Mouse (Mus musculus): ENCODE results near the gene Rnaseh2a. TPM values are rescaled to one million over a fixed set of nuclear protein-coding genes. Genes with fewer than 3 reads are reported as not detected.

Gene Rnaseh2a
- polyA plus RNA-seq, 1 experiment from 2014 or later, result 124 TPM

DNA sequence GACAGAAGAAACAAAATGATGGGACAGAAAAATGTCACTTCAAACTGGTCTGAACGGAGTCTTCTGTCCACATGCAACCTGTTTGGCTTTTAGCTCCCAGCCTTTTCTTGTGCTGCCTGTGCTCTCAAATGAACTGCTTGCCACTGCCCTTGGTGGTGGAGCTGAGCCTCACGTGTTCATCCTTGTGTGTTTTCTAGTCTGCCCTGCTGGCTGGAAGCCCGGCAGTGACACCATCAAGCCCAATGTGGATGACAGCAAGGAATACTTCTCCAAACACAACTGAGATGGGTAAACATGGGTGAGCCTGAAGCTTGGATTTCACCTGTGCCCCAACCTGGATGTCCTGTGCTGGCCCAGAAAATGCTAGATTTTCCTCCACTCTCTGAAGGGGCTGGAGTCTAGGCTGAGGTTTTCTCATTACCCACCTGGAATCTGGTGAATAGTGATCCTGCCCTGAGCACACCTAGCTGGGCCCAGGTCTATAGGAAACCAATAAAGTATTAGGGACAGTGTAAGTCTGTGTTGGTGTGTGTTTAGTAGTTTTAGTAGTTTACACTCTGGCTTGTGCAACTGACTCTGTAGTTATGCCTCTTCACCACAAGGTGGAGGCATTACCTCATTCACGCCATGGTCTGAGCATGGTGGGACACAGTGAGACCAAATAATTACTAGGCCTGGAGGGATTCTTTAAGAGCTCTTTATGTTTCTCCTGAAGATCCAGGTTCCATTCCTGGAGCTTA is 4.4 kb upstream of the Rnaseh2a start:
- Histone ChIP-seq H3K4me2 (no peak overlapping the region), H3K36me3 (replicated peaks) (peaks cover 46% of the 10 kb centered on the region), H3K27ac (peak overlapping the region; percentile 8; the same call in 1 of the 2 replicates), H3K9ac (no peak overlapping the region; the same call in 1 of the 2 replicates), H3K4me1 (peaks cover 58% of the 10 kb centered on the region), H3K4me3 (replicated peaks) (peak overlapping the region; percentile 7; the same call in 1 of the 2 replicates), H3K27me3 (peaks cover 24% of the 10 kb centered on the region), H3K9me3 (no peaks in the 10 kb centered on the region)
- 0 out of 2 replicates have a peak, but pooled peaks have one; percentile 15 for ATAC-seq (ENCODE audit: low FRiP score)
- WGBS, result 63% methylated on average over 4 of the region's 4 CpGs

- no peak for ATAC-seq (ENCODE audit: low FRiP score)
- H3K36me3 ChIP-seq (replicated peaks), result peaks cover 46% of the 10 kb centered on the region
- 73% methylated on average over 1 of the region's 1 CpGs for WGBS
- no peaks in the 10 kb centered on the region for H3K9me3 ChIP-seq
- H3K27me3 ChIP-seq, result peaks cover 15% of the 10 kb centered on the region
- no peak overlapping the region for H3K9ac ChIP-seq
- no peak overlapping the region for H3K4me3 ChIP-seq (replicated peaks)
- 0 out of 2 replicates have a peak overlapping the region, but pooled peaks have one; percentile 8 for H3K27ac ChIP-seq
- H3K4me2 ChIP-seq, result no peak overlapping the region
- H3K4me1 ChIP-seq, result peaks cover 56% of the 10 kb centered on the region
Observed at GRCm38 (mm10) chr8:84973079-84973478, 3.5 kb upstream of the Rnaseh2a start.

DNA sequence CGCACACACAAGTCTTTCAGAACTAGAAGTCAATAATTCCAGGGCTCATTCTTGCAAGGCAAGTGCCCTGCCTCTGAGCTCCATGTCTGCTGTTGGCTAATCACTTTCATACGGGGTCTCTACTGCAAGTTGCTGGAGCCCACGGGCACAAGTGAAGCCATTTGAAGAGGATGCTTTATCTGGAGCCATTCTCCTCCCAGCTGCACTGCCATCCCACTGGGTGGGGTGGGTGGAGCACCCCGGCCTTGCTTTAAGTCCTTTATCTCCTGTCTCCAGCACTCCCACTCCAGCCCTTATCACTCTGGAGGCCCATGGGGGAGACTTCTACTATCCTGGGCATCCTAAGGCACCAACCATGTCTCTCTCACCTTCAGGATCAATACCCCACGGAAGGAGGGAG is 1.3 kb upstream of the Rnaseh2a start:
- peak overlapping the region; percentile 90 for H3K9ac ChIP-seq
- no peaks in the 10 kb centered on the region for H3K27me3 ChIP-seq
- no peak for ATAC-seq (ENCODE audit: low FRiP score)
- 74% methylated on average over 5 of the region's 5 CpGs for WGBS
- peak overlapping the region; percentile 63 for H3K4me3 ChIP-seq (replicated peaks)
- peaks cover 46% of the 10 kb centered on the region for H3K36me3 ChIP-seq (replicated peaks)
- no peaks in the 10 kb centered on the region for H3K9me3 ChIP-seq
- peak overlapping the region; percentile 76; the same call in 1 of the 2 replicates for H3K27ac ChIP-seq
- peak overlapping the region; percentile 94 for H3K4me2 ChIP-seq
- peaks cover 38% of the 10 kb centered on the region for H3K4me1 ChIP-seq

DNA sequence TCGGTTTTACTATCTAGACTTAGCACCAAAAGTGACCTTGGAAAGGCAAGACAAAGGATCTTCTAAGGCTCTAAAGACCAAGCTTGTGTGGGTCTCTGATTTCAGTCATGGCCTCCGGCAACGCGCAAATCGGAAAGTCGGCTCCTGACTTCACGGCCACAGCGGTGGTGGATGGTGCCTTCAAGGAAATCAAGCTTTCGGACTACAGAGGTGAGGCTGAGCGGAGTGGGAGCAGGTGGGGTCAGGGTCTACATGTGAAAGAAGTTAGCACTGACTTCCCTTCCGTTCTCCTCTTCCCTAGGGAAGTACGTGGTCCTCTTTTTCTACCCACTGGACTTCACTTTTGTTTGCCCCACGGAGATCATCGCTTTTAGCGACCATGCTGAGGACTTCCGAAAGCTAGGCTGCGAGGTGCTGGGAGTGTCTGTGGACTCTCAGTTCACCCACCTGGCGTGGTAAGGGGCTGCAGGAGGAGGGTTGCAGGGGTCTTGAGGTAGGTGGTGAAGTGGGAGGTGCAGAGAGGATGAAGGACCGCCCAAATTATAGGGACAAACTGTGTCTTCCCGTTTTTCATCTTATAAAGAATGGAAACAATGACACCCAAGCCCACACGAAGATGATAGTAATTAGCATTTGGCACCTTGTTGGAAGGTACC is 696 bp upstream of the Rnaseh2a start:
- ATAC-seq (ENCODE audit: low FRiP score), result no peak
- H3K36me3 ChIP-seq (replicated peaks), result peaks cover 46% of the 10 kb centered on the region
- no peaks in the 10 kb centered on the region for H3K9me3 ChIP-seq
- H3K27ac ChIP-seq, result peak overlapping the region; percentile 76
- peaks cover 35% of the 10 kb centered on the region for H3K4me1 ChIP-seq
- peak overlapping the region; percentile 94 for H3K4me2 ChIP-seq
- H3K27me3 ChIP-seq, result no peaks in the 10 kb centered on the region
- WGBS, result 10% methylated on average over 21 of the region's 21 CpGs
- H3K9ac ChIP-seq, result peak overlapping the region; percentile 90
- peak overlapping the region; percentile 63 for H3K4me3 ChIP-seq (replicated peaks)

DNA sequence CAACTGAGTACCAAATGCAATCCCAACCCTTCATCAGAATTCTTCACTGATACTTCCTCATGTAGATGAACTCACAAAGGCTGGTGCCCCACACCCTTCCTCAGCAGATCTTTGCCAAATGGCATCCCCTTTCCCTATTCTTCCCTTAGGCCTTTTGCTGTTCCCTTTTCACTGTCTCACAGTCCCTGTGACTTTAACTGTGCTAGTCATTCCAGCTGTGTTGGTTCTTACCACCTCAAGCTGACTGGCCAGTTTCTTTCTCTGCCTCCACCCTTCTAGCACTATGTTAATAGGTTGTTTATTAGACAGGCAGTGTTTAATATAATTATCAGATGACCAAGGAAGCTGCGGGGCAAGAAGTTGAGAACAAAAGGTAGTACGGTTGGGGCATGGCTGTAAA is 917 bp downstream of the Rnaseh2a start:
- peak overlapping the region; percentile 63 for H3K4me3 ChIP-seq (replicated peaks)
- H3K9ac ChIP-seq, result peak overlapping the region; percentile 90
- peak overlapping the region; percentile 76 for H3K27ac ChIP-seq
- H3K4me2 ChIP-seq, result peak overlapping the region; percentile 94
- peaks cover 37% of the 10 kb centered on the region for H3K4me1 ChIP-seq
- peaks cover 35% of the 10 kb centered on the region for H3K36me3 ChIP-seq (replicated peaks)
- no peaks in the 10 kb centered on the region for H3K27me3 ChIP-seq
- no peaks in the 10 kb centered on the region for H3K9me3 ChIP-seq
- no peak for ATAC-seq (ENCODE audit: low FRiP score)
- 13% methylated on average over 2 of the region's 2 CpGs for WGBS

GRCm38 (mm10) chr8:84967532-84968304 is 1.8 kb downstream of the Rnaseh2a start:
- no peaks in the 10 kb centered on the region for H3K27me3 ChIP-seq
- H3K9ac ChIP-seq, result no peak overlapping the region
- H3K9me3 ChIP-seq, result no peaks in the 10 kb centered on the region
- H3K4me2 ChIP-seq, result no peak overlapping the region
- peaks cover 37% of the 10 kb centered on the region for H3K4me1 ChIP-seq
- peaks cover 25% of the 10 kb centered on the region for H3K36me3 ChIP-seq (replicated peaks)
- no peak overlapping the region for H3K4me3 ChIP-seq (replicated peaks)
- ATAC-seq (ENCODE audit: low FRiP score), result no peak
- WGBS, result 88% methylated on average over 13 of the region's 13 CpGs
- H3K27ac ChIP-seq, result 0 out of 2 replicates have a peak overlapping the region, but pooled peaks have one; percentile 13

DNA sequence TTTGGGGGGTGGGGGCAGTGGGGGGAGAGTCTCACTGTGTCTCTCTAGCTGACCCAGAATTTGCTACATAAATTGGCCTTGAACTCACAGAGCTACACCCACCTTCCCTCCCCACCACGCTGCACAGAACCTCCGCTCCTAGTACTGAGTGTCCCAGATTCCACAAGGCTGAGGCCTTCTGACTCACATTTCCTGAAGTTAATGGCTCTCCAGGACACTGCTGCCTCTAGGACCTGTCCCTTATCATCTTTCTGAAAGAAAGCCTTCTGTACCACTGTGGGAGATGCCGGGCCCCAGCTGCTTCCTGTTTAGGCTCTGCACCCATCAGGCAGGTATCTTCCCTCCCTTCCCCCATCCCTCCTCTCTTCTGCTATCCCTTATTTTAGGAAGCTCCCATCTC is 3.0 kb downstream of the Rnaseh2a start:
- 0 out of 2 replicates have a peak overlapping the region, but pooled peaks have one; percentile 92 for H3K4me2 ChIP-seq
- no peak overlapping the region for H3K4me3 ChIP-seq (replicated peaks)
- no peaks in the 10 kb centered on the region for H3K9me3 ChIP-seq
- WGBS, result 52% methylated on average over 3 of the region's 3 CpGs
- no peak for ATAC-seq (ENCODE audit: low FRiP score)
- H3K4me1 ChIP-seq, result peaks cover 34% of the 10 kb centered on the region
- H3K27me3 ChIP-seq, result no peaks in the 10 kb centered on the region
- H3K36me3 ChIP-seq (replicated peaks), result peaks cover 18% of the 10 kb centered on the region
- no peak overlapping the region; the same call in 1 of the 2 replicates for H3K27ac ChIP-seq
- no peak overlapping the region for H3K9ac ChIP-seq

DNA sequence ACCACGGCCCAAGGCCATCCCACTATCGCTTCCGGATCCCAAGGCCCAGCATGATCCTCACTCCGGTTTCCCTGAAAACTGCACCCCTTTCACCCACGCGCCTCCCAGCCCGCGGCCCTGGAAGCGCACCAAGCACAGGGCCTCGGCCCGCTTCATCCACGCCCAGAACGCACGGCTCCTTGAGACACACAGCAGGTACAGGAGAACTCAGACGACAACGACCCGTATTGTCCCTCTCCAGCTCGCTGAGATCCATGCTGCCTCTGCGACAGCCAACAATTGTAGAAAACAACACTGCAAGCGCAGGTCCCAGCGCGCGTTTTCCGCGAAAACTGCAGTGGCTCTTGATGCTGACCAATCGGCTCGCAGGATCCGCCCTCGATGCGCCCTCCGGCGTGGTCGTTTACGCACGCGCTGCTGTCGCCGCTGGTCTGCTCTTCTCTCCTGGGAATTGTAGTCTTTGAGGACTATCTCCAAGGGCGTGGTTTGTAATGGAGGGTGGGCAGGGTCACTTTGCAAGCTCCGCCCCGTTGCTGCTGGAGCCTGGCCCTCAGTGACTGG is 3.8 kb downstream of the Rnaseh2a start:
- under 1% methylated on average over 41 of the region's 41 CpGs for WGBS
- peak overlapping the region; percentile 69 for H3K4me3 ChIP-seq (replicated peaks)
- no peaks in the 10 kb centered on the region for H3K27me3 ChIP-seq
- peak overlapping the region; percentile 74 for H3K27ac ChIP-seq
- peak; percentile 84 for ATAC-seq (ENCODE audit: low FRiP score)
- H3K9ac ChIP-seq, result peak overlapping the region; percentile 75
- peaks cover 11% of the 10 kb centered on the region for H3K36me3 ChIP-seq (replicated peaks)
- H3K4me1 ChIP-seq, result peaks cover 26% of the 10 kb centered on the region
- H3K9me3 ChIP-seq, result no peaks in the 10 kb centered on the region
- H3K4me2 ChIP-seq, result peak overlapping the region; percentile 92

GRCm38 (mm10) chr8:84963952-84964351 is 5.6 kb downstream of the Rnaseh2a start:
- H3K4me1 ChIP-seq, result peaks cover 19% of the 10 kb centered on the region
- H3K27ac ChIP-seq, result no peak overlapping the region
- H3K9me3 ChIP-seq, result no peaks in the 10 kb centered on the region
- H3K9ac ChIP-seq, result no peak overlapping the region
- H3K4me3 ChIP-seq (replicated peaks), result no peak overlapping the region
- H3K36me3 ChIP-seq (replicated peaks), result peaks cover 21% of the 10 kb centered on the region
- H3K27me3 ChIP-seq, result no peaks in the 10 kb centered on the region
- WGBS, result 87% methylated on average over 4 of the region's 4 CpGs
- no peak for ATAC-seq (ENCODE audit: low FRiP score)
- H3K4me2 ChIP-seq, result no peak overlapping the region

GRCm38 (mm10) chr8:84959811-84960210 is 9.8 kb downstream of the Rnaseh2a start:
- ATAC-seq (ENCODE audit: low FRiP score), result no peak
- H3K36me3 ChIP-seq (replicated peaks), result peaks cover 42% of the 10 kb centered on the region
- 96% methylated on average over 7 of the region's 7 CpGs for WGBS

DNA sequence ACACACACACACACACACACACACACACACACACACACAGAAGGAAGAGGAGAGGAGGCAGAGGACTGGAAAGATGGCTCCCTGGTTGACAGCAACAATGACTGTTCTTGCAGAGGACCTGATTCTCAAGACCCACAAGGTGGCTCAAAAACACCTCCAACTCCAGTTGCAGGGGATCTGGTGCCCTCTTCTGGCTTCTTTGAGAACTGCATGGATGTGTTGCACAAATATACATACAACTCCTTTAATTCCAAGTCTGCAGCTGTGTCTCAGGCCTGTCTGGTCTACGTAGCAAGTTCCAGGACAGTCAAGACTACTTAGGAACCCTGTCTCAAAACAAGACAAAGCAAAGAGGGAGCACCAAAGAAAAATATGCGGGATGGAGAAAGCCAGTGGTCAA is 12.8 kb downstream of the Rnaseh2a start:
- no peaks in the 10 kb centered on the region for H3K9me3 ChIP-seq
- no peak overlapping the region for H3K4me3 ChIP-seq (replicated peaks)
- H3K27me3 ChIP-seq, result peaks cover 17% of the 10 kb centered on the region
- 56% methylated on average over 2 of the region's 2 CpGs for WGBS
- H3K9ac ChIP-seq, result no peak overlapping the region
- ATAC-seq (ENCODE audit: low FRiP score), result no peak
- no peak overlapping the region for H3K27ac ChIP-seq
- no peak overlapping the region for H3K4me2 ChIP-seq
- H3K4me1 ChIP-seq, result 0 out of 2 replicates have a peak, but pooled peaks cover 3% of the 10 kb centered on the region
- peaks cover 36% of the 10 kb centered on the region for H3K36me3 ChIP-seq (replicated peaks)

More at GRCm38 (mm10) chr8:84959811-84960210, 9.8 kb downstream of the Rnaseh2a start:
- H3K27me3 ChIP-seq, result no peaks in the 10 kb centered on the region
- peaks cover 1% of the 10 kb centered on the region for H3K4me1 ChIP-seq
- H3K4me3 ChIP-seq (replicated peaks), result no peak overlapping the region
- no peaks in the 10 kb centered on the region for H3K9me3 ChIP-seq
- H3K4me2 ChIP-seq, result no peak overlapping the region
- H3K27ac ChIP-seq, result no peak overlapping the region
- no peak overlapping the region for H3K9ac ChIP-seq

All from forebrain, embryonic 12.5 days (tissue).